Mouse (Mus musculus) liver, embryonic 14.5 days (tissue): ENCODE measurements around the gene Ninl.

ENCODE experiments used
- CTCF ChIP-seq: IDR thresholded peaks from 2 replicates; pipeline ENCODE4 v1.5.1; 2016; ENCODE audit warnings: antibody characterized with exemption, low read depth, control low read depth
- EP300 ChIP-seq: IDR thresholded peaks from 2 replicates; pipeline ENCODE4 v1.6.1; 2016; ENCODE audit warnings: antibody characterized with exemption, low read depth

- peak; percentile 20; the same call in 1 of the 2 replicates for TF ChIP-seq CTCF
- TF ChIP-seq EP300: no peak
These were observed 544 bp upstream of the Ninl start for GRCm38 (mm10) chr2:151039726-151040125.
